Comparison of ENCODE assay signal across 27 mouse cellular contexts in the genomic region with DNA sequence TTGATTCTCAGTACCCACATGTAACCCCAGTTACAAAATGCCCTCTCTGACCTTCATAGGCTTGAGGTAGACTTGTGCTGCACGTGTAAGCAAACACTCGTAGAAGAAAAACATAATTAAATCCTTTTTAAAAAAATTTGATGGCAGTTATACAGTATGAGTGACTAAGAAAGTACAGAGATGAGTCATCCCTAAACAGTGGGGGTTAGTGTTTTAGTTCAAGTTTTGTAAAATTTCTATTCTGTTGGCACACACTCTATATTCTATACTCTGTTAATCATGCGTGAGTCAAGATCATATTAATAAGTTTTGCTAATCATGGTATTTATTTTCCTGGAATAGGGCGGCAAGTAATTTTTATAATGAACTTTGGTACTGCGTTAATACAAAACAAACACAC.
DNase-seq lines count a peak whose midpoint lies in the region; ATAC-seq and TF ChIP-seq lines count a peak whose summit lies in the region.
"Had no signal": no experiment of that assay in that cellular context is flagged by ENCODE, and none has a peak within 500 bp of the region (broad histone marks: within the 10 kb centered on the region; RNA-seq: fewer than 3 reads in every experiment).

No protein-coding gene starts in this region.

- in situ Hi-C loops in CH12.LX (cut with MboI; ENCODE audit: low pct_ligation_motif_present, low pct_unique_long_range_greater_than_20kb, low sequenced_read_pairs): no loop called here

- no peak for ATAC-seq in hindbrain, embryonic 12.5 days (ENCODE audit: low FRiP score)
- ATAC-seq: activated CD4-positive, CD25-positive, alpha-beta regulatory T cell, adult 4 months; forebrain, embryonic 16.5 days; hindbrain, embryonic 16.5 days; inflammation-experienced regulatory T-cells, adult 6 months; intestine, embryonic 16.5 days had no signal

- H3K4me3 ChIP-seq in CH12.LX (replicated peaks in 1 of 3; ENCODE audit: low read depth in 2 of 3, low read length in 2 of 3, poor library complexity in 1 of 3): no peak overlapping the region
- no peak overlapping the region for H3K4me3 ChIP-seq in hindbrain, embryonic 12.5 days
- H3K4me3 ChIP-seq: embryonic facial prominence, embryonic 12.5 days; embryonic facial prominence, embryonic 15.5 days; erythroblast, embryonic 14.5 days; forebrain, embryonic 12.5 days; gastrocnemius, adult 2 months; hindbrain, embryonic 13.5 days had no signal

- H3K9me3 ChIP-seq in CH12.LX (replicated peaks; ENCODE audit: low read length): no peaks in the 10 kb centered on the region
- no peaks in the 10 kb centered on the region for H3K9me3 ChIP-seq in hindbrain, embryonic 12.5 days (replicated peaks)
- H3K9me3 ChIP-seq: embryonic facial prominence, embryonic 12.5 days; embryonic facial prominence, embryonic 15.5 days; forebrain, embryonic 12.5 days; G1E; hindbrain, embryonic 13.5 days had no signal

- no peak for TF ChIP-seq EP300 in CH12.LX (IDR thresholded peaks at IDR 0.05; ENCODE audit: low read length)

- no peaks in the 10 kb centered on the region for H3K4me1 ChIP-seq in CH12.LX (ENCODE audit: control insufficient read depth in 1 of 2, insufficient read depth in 2 of 2)
- no peaks in the 10 kb centered on the region for H3K4me1 ChIP-seq in hindbrain, embryonic 12.5 days
- H3K4me1 ChIP-seq: embryonic facial prominence, embryonic 12.5 days; embryonic facial prominence, embryonic 15.5 days; forebrain, embryonic 12.5 days; hindbrain, embryonic 13.5 days had no signal

- no peak for TF ChIP-seq POLR2A in CH12.LX (IDR thresholded peaks at IDR 0.05; ENCODE audit: low read depth, low read length)

- no peak overlapping the region for H3K9ac ChIP-seq in CH12.LX (ENCODE audit: insufficient read depth, low read depth)
- H3K9ac ChIP-seq in hindbrain, embryonic 12.5 days: no peak overlapping the region
- H3K9ac ChIP-seq: embryonic facial prominence, embryonic 12.5 days; embryonic facial prominence, embryonic 15.5 days; forebrain, embryonic 12.5 days; hindbrain, embryonic 13.5 days had no signal

- no peak for TF ChIP-seq RAD21 in CH12.LX (IDR thresholded peaks at IDR 0.05; ENCODE audit: low read depth, low read length)

- no peak for TF ChIP-seq CTCF in CH12.LX (conservative IDR thresholded peaks at IDR 0.05 in 1 of 2, IDR thresholded peaks at IDR 0.05 in 1 of 2; ENCODE audit: low read depth in 2 of 2, low read length in 2 of 2)

- peaks cover 0 to 2% of the 10 kb centered on the region in 2 experiments for H3K36me3 ChIP-seq in CH12.LX (replicated peaks in 1 of 2; ENCODE audit: control insufficient read depth in 1 of 2, insufficient read depth in 1 of 2, low read length in 1 of 2)
- H3K36me3 ChIP-seq in hindbrain, embryonic 12.5 days: peaks cover 11% of the 10 kb centered on the region

- WGBS in hindbrain, embryonic 12.5 days: 93% methylated on average over 5 of the region's 5 CpGs

- no peaks in the 10 kb centered on the region for H3K27me3 ChIP-seq in CH12.LX (replicated peaks)
- no peaks in the 10 kb centered on the region for H3K27me3 ChIP-seq in hindbrain, embryonic 12.5 days
- H3K27me3 ChIP-seq: embryonic facial prominence, embryonic 12.5 days; embryonic facial prominence, embryonic 15.5 days; forebrain, embryonic 12.5 days; hindbrain, embryonic 13.5 days had no signal

- dilution Hi-C loops in CH12.LX (cut with MboI; ENCODE audit: extremely low pct_ligation_motif_present, extremely low pct_unique_long_range_greater_than_20kb, low sequenced_read_pairs): no loop called here

- H3K27ac ChIP-seq in CH12.LX (ENCODE audit: insufficient read depth, low read depth): no peak overlapping the region
- no peak overlapping the region for H3K27ac ChIP-seq in hindbrain, embryonic 12.5 days
- H3K27ac ChIP-seq: embryonic facial prominence, embryonic 12.5 days; embryonic facial prominence, embryonic 15.5 days; forebrain, embryonic 12.5 days; gastrocnemius, adult 2 months; hindbrain, embryonic 13.5 days had no signal

- no peak overlapping the region for H3K4me2 ChIP-seq in CH12.LX (ENCODE audit: insufficient read depth, low read depth, poor library complexity, severe bottlenecking)
- no peak overlapping the region for H3K4me2 ChIP-seq in hindbrain, embryonic 12.5 days (replicated peaks)
- H3K4me2 ChIP-seq: embryonic facial prominence, embryonic 12.5 days; embryonic facial prominence, embryonic 15.5 days; forebrain, embryonic 12.5 days; heart, embryonic 11.5 days; hindbrain, embryonic 13.5 days had no signal

- no peaks in the 10 kb centered on the region for H3K79me2 ChIP-seq in CH12.LX (replicated peaks; ENCODE audit: control insufficient read depth, extremely low read depth, insufficient read depth, poor library complexity, severe bottlenecking)

- DNase-seq in 3T3-L1 (ENCODE audit: low read depth, low spot score) (peak; percentile 60), CH12.LX (ENCODE audit: extremely low read depth) (no peak)
- DNase-seq in brain, adult 2 months (ENCODE audit: low read depth, low spot score): peak; percentile 15
- DNase-seq in urinary bladder, postnatal 10 days (ENCODE audit: low spot score): no peak
- DNase-seq in natural killer cell, adult 2 months (ENCODE audit: low spot score in 2 of 2): no peak
- DNase-seq: adrenal gland, adult 8-10 months; adrenal gland, postnatal 25 days; cerebellum, adult 18-20 months; cerebellum, adult 9-10 months; cerebellum, postnatal 14 days; gastrocnemius, adult 2 months; gastrocnemius, postnatal 14 days; heart, adult 11 months; kidney, adult 18-20 months had no signal

TF ChIP-seq in CH12.LX, 34 proteins besides CTCF, POLR2A, EP300 and RAD21:
- TF ChIP-seq ZKSCAN1 (IDR thresholded peaks at IDR 0.05; ENCODE audit: borderline replicate concordance, low read depth, low read length): no peak
- TF ChIP-seq JUND (conservative IDR thresholded peaks at IDR 0.05; ENCODE audit: low read depth, low read length): peak; percentile 80
- TF ChIP-seq HCFC1 (IDR thresholded peaks at IDR 0.05; ENCODE audit: low read depth, low read length): no peak
- TF ChIP-seq KAT2A (IDR thresholded peaks at IDR 0.05; ENCODE audit: insufficient replicate concordance, low read length): no peak
- no peak for TF ChIP-seq ELF1 (IDR thresholded peaks at IDR 0.05; ENCODE audit: low read depth, low read length)
- no peak for TF ChIP-seq NELFE (IDR thresholded peaks at IDR 0.05; ENCODE audit: low read depth, low read length)
- TF ChIP-seq USF1 (IDR thresholded peaks at IDR 0.05; ENCODE audit: low read depth, low read length): no peak
- no peak for TF ChIP-seq MEF2A (IDR thresholded peaks at IDR 0.05; ENCODE audit: borderline replicate concordance, low read depth, low read length)
- TF ChIP-seq JUN (IDR thresholded peaks at IDR 0.05; ENCODE audit: insufficient read depth, low read depth, low read length): peak; percentile 69
- no peak for TF ChIP-seq RCOR1 (conservative IDR thresholded peaks at IDR 0.05; ENCODE audit: low read depth, low read length)
- no peak for TF ChIP-seq E2F4 (IDR thresholded peaks at IDR 0.05; ENCODE audit: insufficient replicate concordance, low read depth, low read length)
- TF ChIP-seq ZNF384 (IDR thresholded peaks at IDR 0.05; ENCODE audit: low read depth, low read length): 0 out of 2 replicates have a peak, but pooled peaks have one; percentile 26
- no peak for TF ChIP-seq IRF4 (IDR thresholded peaks at IDR 0.05; ENCODE audit: low read depth, low read length)

Comparison
In these comparisons a context has a peak if more than half of its experiments do, and no peak if none do; other contexts are left out.
1. DNase-seq: peak in 3T3-L1 (single experiment) and brain, adult 2 months (single experiment); none in CH12.LX (single experiment), urinary bladder, postnatal 10 days (single experiment) and natural killer cell, adult 2 months (0 of 2).